Mouse (Mus musculus) testis, postnatal 10 days (tissue): ENCODE measurements around the gene Ppil4.

Experiments used
- DNase-seq: peaks from one replicate; pipeline ENCODE4 v3.0.0; 2021; ENCODE audit warnings: low spot score

Gene Ppil4

DNA sequence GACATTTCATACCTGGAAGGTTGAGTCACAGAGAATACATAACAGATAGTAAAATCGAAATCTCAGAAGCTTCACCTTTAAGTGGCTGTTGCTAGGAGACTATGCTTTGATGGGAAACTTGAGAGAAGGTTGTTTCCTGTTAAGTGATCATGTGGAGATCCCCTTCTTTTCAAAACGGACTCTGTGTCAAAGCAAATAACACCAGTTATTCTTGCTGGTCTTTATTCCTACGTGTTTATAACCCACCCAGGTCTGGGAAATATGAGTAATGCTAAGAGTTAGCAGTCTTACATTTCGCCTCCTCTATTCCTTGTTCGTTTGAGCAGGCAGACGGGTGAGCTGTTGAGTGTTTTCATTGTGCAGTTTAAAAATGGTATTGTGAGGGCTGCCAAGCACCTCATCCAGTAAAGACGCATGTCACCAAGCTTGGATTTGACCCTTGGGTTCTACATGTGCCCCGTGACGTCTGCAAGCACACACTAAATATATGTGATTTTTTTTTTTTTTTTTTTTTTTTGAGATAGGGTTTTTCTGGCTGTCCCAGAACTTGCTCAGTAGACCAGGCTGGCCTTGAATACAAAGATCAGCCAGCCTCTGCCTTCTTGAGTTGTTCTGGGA is 32.1 kb downstream of the Ppil4 start:
- DNase-seq: no peak

DNA sequence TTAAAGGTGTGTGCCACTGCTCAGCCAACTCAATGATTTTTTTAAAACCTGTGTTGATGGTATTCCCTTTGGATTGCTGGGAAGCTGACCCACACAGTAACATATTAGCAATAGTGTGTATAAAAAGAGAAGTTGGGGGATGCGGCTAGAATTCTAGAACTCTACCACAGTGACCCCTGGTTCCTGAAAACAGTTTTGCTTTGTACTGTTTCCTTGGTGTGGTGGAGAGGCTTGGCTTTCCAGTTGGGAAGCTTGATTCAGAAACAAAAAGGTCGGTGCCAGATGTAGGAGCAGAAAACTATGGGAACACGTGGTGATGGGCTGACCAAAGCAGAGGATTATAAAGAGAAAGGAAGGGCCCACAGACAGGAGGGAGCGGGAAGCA is 32.6 kb downstream of the Ppil4 start:
- DNase-seq: no peak

DNA sequence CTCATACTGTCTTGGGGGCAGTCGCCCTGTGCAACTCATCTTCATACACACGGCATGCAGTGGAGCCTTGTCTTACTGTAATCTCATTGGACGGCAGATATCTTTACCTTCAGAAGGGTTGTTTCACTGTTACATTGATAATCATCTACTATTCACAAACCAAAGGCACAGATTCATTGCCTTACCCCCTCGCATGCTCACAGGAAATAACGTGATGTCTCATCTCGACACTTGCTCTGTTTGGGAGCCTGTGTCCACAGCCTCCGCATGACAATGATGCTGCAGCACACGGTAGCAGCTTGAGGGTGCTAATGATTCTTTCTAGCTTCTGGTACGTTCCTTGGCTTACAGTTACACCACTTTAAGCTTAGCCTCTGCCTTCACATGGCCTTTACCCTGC is 33.4 kb downstream of the Ppil4 start:
- no peak for DNase-seq

DNA sequence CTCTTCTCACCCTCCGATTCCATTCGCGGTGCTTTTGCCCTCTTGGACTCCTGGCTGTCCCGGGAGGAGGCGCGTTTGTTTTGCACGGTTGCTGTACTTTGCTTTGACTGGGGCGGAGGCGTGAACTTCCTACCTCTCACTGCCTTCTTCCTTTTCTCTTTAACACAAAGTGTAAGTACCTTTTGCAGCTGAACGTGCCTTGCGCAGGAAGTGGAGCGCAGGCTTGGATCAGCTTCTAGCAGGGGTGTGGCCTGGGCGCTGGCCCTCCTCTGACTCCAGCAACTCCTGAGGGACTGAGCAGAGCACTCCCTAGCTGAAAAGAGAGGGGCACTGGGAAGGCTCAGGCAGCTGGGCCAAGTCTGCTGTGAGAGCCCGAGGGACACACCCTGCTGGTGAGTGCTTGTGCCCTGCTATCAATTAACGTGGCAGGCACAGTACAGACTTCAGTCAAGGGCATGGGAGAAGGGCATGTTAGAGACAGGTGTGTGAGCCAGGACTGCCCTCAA is 39.5 kb downstream of the Ppil4 start, which contains the start of gene Zc3h12d:
TSS of gene Zc3h12d (plus strand) at position 300 of the 506 bp plus-strand sequence.
- no peak for DNase-seq

DNA sequence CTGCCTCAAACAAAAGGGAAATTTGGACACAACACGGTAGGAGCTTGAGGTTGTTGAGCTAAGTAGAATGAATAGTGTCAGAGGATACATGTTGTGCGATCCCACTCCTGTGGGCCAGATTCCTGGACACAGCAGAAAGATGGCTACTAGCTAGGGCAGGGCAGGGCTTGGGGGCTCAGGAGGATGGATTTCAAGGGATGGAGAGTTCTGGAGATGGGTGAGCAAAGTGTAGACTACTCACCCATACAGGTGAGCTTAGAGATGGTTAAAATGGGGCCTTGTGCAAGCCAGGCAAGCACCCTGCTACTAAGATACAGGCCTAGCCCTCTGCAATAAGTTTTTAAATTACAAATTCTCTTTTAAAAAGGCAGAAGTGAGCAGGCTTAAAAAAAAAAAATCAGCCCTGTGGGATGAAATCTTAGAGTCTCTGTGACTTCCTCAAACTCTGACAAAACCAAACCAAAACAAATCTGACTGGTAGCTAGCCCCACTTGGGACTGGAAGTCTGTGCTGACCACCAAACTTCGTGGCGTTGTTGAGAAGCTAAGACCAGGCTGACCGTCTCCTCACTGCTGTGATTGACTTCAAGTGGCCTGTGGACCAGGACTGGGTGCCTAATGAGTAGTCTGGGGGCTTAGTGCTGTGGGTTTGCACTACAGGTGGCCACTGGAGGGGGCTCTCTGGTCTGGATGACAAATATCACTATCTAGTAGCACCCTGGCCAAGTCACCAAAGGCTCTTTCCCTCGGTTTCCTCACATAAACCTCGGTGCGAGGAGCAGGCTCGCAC is 40.9 kb downstream of the Ppil4 start:
- no peak for DNase-seq

DNA sequence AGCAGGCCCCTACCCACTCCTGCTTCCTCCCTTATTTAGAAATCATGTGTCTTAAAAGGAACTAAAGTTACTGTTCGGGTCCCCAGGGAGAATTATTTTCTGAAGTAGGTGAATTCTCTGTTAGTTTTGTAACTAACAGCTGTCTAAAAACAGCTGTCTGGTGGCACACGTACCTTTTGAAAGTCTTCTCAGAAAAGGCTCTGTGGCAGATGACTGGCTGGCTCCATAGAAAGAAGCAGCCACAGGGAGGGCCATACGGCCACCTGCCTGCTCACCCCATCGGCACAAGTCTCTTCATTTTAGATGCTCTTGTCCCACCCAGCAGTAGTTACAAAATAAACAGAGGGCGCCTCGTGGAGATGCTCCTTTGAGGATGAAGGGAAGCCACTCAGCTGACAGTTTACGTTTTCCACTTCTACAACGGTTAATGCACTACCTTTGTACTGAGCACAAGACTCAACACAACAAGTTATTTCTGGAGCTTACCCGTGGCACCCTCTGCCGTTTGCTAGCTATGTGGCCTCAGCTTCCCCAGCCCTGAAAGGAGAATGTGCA is 42.1 kb downstream of the Ppil4 start:
- DNase-seq: no peak

DNA sequence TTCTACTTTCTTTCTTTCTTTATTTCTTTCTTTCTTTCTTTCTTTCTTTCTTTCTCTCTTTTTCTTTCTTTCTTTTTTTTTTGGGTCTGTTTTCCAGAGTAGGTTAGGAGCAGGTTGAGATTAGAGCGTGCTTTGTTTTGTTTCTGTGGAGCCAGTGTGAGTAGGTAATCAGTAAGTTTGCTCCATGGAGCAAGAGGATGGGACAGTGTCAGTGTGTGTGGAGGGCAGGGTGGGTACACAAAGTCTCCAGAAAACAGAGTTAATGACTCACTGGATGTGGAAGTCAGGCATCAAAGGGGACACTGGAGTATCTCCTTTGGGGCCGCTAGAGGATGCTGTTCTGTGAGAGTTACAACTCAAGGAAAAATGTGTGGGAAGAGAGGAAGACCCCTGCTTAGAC is 44.2 kb downstream of the Ppil4 start:
- DNase-seq: no peak

DNA sequence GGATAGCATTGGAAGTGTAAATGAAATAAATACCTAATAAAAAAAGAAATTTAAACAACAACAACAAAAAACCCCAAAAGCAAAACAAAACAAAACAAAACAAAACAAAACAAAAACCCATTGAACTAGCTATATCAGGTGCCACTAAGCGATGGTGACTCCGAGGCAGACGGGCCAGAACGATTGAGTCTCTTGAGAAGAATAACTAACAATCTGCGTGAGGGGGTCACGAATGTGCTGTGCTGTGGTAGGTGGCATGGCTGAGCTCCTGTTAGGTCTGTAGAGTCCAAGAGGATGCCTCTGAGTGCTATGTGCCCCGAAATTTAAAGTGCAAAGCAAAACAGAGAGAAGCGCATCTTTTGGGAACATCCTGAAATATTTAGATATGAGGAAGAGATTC is 44.8 kb downstream of the Ppil4 start:
- no peak for DNase-seq

DNA sequence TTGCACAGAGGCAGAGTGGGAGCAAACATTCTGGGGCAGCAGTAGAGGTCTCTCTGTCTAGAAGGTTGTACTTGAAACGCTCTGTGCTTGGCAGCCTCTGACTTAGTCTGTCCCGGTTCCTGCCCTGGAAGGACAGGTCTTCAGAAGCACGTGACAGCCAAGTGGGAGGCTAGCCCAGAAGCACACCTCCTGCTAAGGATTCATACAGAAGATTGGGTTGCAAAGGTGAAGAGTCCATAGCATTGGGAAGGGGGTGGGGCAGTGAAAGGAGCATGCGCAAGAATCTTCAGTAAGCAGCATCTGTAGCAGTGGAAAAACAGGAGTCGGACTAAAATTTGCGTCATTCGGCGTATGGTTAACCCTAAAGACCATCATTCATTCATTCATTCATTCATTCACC is 45.3 kb downstream of the Ppil4 start:
- no peak for DNase-seq

DNA sequence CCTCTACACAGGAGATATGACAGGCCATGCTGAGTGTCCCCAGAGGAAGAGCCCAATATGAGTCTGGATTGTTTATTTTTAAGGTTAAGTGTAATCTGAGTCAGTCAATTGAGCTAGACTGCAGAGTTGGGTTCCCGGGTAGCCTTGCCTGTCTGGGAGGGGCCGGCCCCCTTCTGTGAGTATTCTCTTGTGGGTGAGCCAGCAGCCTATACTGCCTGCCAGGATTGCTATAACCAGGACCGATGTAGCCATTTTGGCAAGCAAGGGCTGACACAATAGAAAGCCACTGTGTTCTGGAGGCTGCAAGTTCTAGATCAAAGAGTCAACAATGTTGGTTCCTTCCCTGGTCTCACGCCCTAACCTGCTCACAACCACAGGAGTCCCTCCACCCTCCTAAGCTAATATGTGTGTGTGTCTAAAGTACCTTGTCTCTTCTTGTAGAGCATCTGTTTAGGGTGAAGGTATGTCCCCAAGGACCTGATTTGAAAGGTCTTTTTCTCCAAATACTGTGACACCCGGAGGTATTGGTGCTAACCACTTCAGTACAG is 46.3 kb downstream of the Ppil4 start:
- DNase-seq: no peak

DNA sequence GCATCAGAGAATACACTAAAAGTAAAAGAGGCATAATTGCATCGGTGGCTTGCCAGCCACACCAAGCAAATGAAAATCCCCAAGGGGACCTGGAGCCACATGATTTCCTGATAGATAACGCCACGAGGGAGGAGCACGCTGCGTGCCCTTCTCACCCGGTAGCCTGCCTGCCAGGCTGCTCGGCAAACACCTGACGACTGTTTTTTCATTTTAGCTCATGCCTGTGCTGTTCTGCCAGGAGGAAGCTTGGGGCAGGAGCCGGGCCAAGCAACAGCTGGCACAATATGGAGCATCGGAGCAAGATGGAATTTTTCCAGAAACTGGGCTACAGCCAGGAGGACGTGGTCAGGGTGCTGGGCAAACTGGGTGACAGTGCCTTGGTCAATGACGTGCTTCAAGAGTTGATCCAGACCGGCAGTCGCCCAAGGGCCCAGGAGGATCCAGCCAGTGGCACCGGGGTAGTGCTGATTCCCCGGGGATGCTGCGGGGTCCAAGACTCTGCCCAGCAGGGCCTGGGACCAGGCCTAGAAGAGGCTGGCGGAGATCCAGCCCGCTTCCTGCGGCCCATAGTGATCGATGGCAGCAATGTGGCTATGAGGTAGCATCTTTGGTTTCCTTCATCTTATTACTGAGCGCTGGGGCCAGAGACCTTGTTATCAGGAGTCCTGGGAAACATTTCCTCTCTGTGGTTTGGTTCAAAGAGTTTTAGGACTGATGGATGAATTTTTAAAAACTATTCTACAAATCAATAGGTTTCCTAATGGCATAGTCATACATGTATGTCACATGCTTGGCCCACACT is 47.1 kb downstream of the Ppil4 start:
- no peak for DNase-seq

DNA sequence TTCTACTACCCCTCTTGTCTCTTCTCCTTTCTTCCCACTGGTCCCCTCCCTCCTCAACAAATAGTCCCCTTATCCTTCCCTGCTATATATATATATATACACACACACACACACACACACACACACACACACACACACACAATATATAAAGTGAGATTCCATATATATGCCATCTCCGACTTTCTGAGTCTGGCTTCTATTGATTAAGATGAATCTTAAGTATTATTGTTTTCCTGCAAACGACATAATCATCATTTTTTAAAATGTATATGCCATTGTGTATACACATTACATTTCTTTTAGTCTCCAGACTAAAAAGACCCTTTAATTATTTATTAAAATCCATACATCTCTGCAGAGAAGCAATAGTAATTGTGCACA is 47.7 kb downstream of the Ppil4 start:
- DNase-seq: no peak

DNA sequence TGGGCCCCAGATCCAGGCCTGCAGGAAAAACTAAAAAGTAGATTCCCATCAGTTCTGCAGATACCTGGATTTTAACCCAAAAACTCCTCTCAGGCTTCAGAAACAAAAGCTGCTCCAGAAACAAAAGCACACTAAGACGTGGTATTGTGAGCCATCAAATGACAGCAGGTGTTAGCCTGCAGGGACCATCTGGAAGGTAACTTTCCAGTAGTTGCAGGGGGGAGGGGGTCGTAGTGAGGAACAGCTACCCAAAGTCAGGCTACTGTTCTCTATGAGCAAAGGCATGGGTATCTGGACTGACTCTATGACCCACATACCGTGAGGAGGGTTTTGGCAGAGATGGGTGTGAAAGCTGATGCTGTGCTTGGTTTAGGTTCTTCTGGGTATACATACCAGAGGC is 48.1 kb downstream of the Ppil4 start:
- DNase-seq: no peak

DNA sequence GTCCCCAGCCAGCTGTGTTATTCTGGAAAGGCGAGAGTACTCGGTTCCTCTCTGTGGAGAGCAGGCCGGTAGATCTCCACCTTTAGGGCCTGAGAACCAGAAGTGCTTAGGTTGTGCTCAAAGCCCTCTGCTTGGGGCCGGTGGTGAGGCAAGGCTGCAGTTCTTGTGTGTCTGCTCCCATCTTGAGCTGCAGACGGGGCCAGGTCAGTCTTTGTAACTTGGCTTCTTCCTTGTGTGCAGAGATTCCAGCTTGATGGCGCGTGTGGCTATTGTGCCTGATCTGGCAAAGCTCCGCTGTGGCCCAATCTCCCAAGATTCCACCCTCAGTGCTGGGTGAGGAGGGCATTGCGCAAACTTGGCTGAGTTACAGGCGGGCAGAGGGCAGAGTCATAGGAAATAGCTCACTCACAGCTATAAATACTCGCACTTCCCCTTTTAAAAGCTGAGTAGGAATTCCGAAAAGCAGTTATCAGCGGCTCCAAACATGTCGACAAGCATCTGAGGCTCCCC is 48.9 kb downstream of the Ppil4 start:
- DNase-seq: no peak

DNA sequence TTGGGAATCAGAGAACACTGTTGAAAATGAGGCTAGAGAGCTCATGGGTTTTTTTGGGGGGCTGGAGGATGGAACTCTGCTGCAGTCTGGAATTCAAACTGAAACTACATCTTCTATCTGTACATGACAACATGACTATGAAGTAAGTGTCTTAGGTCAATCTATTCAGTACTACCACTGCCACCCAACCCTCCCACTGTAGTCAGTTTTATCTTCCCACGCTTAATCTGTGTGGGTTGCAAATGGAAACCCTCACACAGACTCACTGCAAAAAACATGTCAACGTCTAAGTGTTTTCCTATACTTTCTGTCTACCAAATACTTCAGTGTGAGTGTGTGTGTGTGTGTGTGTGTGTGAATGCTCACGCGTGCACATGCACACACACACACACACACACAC is 50.5 kb downstream of the Ppil4 start:
- DNase-seq: no peak

DNA sequence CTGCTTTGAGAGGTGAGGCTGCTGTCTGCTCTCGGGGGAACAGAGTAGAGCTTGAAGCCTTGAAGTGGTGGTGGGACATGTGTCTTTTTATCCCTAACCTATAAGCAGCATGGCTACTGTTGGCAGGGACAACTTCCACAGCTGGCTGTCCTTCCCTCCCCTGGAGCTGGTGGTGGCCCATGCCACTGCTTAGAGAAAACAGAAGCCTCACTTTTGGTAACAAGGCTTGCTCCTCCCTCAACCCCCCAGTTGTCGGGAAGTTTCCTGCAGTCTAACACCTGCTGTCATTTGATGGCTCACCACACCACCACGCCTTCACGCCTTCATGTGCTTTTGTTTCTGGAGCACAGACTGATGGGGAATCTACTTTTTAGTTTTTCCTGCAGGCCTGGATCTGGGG is 51.5 kb downstream of the Ppil4 start:
- DNase-seq: no peak

DNA sequence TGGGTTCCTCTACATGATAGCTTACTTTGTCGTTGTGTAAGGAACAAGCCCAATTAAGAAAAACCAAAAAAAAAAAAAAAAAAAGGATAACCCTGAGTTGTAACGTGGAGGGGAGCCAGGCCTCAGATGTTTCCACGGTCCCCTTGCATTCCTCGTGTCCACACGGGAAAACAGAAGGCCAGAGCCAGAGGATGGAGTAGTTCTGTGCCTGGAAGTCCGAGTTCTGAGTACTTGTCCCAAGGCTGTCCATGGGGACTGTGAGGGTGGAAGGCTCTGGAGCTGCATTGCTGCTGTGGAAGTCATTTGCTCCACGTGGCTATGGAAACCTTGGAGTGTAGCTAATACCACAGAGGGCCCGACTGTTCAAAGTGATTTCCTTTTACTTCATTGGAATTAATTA is 52.4 kb downstream of the Ppil4 start:
- DNase-seq: no peak

DNA sequence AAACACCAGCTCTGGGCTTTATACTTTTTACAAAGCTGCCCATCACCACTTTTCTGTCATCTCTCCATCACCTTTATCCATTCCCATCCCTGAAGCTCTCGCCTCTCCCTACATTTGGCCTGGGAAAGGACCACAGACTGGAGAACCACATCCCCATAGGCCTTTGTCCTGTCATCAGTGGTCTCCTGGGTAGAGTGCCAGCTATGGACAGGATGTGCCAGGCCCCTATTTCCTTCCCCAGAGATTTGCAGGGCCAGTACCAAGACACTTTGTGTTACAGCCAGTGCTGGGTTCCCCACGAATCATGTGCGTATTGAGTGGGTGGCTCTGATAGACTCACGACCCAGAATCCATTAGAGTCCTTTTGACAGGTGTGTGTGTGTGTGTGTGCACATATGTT is 53.3 kb downstream of the Ppil4 start:
- DNase-seq: no peak

DNA sequence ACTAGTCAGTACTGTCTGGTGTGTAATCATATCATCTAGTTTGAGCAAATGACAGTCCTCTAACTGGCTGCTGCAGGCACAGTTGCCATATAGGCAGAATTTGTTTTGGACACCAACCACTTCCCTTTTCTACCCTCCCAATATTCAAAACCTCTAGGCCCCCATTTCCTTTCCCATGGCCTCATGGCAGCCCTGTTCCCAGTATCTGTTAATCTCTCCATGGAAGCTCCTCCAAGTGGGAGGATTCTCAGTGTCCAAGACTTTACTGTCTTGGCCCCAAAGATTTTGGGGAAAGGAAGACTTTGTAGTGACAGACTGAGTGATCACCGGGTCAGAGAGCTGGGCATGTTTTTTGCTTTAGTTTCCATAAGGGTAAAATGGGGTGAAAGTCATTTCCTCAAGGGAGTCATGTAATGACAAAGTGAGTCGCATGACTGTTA is 54.5 kb downstream of the Ppil4 start:
- no peak for DNase-seq

DNA sequence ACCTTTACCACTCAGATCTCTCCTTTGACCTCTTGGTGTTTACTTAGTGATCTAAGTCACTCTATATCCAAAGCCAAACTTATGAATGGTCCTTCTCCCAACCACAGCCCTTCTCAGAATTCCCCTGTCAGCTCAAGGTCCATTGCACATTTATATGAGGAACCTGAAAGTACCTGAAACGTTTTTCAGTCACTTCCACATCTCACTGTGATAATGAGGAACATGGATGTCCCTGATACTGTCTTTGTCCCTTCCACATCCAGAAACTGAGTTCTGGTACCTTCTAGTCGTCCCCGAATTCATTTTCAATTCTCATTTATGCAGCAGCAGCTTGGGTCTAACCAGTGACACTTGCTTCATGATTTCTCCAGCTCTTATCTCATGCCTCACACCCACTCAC is 59.2 kb downstream of the Ppil4 start:
- no peak for DNase-seq

DNA sequence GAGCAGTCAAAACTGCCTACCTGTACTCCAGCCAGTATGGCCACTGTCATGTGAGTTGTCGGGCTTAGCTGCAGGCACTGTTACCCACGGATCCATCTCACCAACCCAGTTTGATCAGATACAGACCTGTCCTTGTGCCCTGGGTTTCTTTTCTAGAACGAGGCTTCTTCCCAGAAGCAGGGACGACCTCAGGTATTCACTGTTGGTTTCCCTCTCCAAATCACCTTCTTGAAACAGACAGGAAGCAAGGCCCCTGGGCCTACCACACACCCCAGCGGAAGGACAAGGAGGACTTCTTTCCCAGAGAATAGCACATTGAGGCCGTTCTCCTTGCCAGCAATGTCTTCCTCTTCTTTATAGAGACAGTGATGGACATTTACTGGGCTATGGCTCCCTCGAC is 67.8 kb downstream of the Ppil4 start:
- DNase-seq: no peak
